Mouse (Mus musculus): Measurements from ENCODE around the gene Ubac2.

DNA sequence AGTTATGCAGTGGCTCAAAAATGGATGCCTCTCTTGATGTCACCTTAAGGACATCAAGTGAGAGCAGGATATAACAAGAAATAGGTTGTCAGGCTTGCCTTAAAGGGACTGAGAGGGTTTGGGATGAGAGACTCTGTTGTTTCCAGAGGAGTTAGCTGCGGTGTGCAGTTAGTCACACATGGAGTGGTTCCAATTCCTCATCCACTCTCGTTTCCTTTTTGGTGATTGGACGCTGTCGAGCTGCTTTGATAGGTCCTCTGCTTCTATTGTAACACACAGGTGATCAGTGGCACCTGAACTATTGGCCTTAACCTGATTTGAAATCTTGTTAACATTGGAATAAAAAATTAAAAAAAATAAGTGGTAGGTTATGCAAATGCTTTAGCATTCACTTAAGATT is 44.3 kb downstream of the Ubac2 start:
- TF ChIP-seq CTCF (IDR thresholded peaks at IDR 0.05; ENCODE audit: low read depth, low read length) (no peak), TAL1 (conservative IDR thresholded peaks at IDR 0.05; ENCODE audit: low read depth, low read length) (no peak), GATA1 (IDR thresholded peaks at IDR 0.05; ENCODE audit: borderline replicate concordance, low read length) (no peak), GATA2 (IDR thresholded peaks at IDR 0.05; ENCODE audit: borderline replicate concordance, low read depth, low read length) (no peak)
